Mouse (Mus musculus): Measurements from ENCODE around the gene Siah3.

Gene Siah3

DNA sequence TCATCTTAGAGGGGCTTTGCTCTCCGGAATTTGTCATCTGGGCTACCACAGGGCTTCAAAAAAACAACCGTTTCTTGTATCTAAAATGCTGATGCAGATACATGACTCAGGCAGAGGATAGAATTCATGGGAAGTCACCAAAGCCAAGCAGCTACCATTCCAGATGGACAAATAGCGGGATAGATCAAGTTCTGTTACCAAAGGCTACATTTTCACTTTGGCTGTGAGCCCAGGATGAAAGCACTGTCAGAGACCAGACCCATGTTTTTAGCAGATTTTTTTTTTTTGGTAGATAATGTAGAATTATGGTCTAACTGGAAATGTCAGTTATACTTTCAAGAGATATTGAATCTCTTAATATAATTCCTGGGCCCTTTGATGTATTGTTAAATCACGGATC, 7.4 kb downstream of the Siah3 start:
- no peak for DNase-seq (ENCODE audit: low read depth)

DNA sequence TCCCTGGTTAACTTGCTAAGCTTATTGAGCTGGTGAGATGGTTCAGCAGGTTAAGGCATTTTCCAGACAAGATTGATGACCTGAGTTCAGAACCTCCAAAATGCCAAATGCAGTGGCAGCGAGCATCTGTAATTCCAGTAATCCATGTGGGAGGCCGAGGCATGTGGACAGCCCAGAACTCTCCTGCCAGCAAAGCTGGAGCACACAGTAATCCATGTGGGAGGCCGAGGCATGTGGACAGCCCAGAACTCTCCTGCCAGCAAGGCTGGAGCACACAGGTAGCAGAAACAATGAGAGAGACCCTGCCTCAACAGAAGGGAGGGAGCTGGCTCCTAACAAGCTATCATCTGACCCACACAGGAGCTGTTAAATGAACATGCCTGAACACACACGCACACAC, 13.2 kb downstream of the Siah3 start:
- no peak for DNase-seq (ENCODE audit: low read depth)

DNA sequence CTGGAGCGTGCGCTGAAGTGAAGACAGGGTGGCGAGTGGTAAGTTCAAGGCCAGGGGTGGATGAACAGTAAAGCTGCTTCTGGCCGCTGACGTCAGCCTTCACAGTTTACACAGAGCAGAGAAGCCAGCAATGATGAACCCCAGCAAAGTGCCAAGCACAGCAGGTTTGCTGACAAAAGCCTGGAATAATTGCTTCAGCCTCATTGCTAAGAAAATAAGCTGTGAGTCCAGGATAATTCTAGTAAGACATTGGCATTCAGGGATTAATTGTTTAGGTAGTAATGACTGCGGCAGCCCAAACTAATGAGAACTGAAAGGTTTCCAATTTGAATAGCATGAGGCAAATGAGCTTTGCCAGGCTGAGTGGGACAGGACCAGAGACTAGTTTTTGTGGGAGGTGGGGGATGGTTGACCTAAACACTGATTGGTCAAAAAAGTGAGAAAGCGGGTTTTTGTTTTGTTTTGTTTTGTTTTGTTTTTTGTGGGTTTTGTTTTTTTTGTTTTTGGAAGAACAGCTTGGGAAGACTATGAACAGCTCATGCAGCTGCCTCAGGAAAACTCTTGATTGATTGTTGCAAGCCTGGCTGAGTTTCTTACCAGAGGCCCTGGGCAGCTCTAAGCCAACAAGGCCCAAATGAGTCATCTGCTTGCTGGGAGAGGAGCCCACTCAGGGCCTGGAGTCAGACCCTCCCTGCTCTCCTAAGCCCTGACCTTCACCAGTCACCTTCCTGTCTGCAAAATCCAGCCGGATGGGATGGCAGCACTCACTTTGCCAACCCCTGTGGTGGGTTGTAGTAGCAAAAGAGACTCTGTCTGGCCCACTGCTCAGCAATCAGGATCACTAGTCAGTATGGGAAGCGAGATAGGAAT, 17.5 kb downstream of the Siah3 start:
- no peak for DNase-seq (ENCODE audit: low read depth)

DNA sequence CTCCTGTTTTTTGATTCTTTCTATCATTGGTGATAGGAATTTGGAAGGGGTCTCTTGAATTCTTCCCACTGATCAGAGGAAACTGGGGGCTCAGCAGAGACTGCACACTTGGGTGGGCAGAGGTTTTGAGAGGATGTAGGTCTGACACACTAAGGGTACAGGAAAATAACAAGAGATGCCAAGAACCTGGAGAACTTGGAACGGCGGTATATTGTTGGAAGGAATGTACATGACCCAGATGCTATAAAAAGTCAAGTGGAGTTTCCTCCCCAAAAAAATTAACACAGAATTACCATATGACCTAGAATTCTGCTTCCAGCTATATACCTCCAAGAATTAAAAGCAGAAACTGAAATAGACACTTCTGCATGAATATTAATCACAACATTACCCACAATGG, 20.1 kb downstream of the Siah3 start:
- DNase-seq (ENCODE audit: low read depth), result no peak

DNA sequence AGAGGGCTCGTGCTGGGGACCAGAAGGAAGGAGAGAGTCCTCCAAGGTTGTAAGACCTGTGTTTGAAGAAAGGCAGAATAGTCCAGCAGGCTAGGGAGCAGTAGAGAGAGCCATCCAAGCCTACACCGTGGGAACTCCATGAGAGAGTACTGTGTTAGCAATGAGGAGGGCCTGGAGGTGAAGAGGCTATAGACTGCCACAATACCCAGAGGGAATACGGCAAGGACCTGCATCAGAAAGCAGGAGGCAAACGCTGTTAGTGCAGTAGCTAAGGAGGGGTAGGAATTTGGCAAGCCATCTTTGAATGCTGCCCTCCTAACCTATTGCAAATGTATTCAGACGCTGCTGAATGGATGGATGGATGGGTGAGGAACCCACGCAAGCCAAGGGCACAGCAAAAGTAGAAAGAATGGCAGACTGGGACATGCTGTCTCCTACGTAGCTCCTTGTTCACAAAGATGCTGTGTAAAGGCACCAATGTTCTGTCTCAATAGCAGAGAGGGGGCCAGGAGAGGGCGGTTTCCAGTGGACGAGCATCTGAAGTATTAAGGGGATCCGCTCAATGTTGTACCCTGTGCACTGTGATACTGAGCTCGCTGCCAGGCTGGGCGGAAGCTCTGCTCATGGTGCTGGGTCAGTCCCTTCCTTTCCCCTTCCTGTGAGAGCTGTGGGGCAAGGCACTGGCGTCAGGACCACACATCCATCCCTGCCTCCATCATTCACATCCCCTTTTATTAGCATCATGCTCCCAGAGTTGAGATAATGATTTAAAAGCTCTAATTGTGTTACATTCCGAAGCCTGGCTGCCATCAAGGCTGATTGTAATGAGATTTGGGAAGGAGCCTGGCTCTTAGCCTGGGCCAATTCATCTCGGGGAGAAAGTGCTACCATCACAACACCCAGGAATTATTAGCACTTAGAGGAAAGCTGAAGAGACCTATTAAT, 26.7 kb downstream of the Siah3 start:
- no peak for DNase-seq (ENCODE audit: low read depth)

DNA sequence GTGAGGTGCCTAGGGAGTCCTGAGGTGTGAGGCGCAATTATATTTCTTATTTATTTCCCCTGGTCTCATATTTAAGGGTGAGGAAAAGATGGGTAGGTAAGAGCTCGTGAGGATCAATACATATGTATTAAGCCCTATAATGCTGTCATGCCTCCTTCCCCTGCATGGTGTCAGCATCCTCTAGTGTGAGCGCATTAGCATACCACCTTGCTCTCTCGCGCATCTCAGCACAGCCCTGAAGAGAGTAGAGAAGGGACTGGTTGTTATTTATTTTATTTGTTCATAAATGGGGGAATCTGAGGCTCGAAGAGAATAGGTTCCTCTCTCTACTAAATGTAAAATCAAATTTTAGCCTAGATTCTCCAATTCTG, 27.4 kb downstream of the Siah3 start:
- no peak for DNase-seq (ENCODE audit: low read depth)

DNA sequence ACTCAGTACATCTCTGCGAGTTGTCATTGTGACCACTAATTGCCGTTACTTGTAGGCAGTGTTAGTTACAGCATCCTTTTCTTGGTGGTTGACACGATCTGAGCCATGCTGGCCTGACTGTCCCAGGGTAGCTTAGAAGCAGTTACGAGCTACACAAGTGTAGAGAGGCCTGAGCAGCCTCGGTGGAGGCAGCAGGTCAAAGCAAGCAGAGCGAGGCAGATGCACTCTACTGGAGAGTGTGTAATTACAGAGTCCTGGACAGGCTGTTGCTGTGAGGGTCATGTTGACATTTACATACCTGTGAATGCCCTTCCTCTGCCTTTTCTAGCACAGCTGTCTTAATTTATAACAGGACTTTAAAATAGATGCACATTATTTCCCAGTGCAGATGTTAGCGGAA, 32.1 kb downstream of the Siah3 start:
- no peak for DNase-seq (ENCODE audit: low read depth)

DNA sequence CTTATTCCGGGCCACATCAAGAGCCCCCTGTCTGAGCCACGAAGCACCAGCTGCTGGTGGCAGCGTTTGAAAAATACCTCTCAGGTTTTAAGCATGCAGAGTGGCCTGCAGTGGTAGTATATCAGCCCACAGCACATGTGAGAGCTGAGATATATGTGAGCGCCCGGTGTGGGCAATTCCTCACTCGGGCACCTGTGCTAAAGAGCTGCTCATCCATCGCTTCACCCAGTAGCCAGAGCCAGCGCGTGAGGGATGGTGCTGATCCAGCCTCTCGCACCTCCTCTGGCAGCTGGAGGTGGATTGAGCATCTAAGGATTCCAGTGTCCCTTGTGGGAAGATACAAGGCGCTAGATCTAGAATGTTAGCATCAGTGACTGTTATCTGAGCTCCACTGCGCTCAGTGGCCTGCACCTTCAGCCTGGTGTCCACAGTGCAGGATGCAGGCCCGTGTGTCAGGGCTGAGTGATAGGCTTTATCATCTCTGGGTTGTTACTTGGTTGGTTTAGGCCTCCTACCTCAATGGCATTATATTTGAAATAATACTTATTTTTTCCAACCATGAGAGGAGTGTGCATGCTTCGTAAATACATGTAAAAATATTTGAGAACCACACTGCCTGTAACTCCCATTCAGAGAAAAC, 37.9 kb downstream of the Siah3 start:
- no peak for DNase-seq (ENCODE audit: low read depth)

DNA sequence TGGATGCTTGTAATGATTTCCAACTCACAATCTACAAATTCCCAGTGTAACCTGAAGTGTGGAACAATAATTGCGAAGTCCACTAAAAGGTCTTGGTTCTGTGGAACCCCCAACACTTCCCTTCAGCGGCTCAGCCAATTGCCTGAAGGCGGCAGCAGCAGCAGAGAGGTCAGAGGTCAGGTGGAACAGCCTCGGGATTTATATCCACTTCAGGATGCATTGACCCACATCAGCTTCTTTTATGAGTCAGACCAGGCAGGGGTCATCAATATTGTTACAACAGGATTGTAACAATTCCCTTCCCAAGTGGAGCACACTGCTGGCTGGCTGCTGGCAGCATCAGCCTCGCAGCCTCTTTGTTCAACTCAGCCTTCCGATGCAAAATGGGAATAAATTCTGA, 39.1 kb downstream of the Siah3 start:
- no peak for DNase-seq (ENCODE audit: low read depth)

DNA sequence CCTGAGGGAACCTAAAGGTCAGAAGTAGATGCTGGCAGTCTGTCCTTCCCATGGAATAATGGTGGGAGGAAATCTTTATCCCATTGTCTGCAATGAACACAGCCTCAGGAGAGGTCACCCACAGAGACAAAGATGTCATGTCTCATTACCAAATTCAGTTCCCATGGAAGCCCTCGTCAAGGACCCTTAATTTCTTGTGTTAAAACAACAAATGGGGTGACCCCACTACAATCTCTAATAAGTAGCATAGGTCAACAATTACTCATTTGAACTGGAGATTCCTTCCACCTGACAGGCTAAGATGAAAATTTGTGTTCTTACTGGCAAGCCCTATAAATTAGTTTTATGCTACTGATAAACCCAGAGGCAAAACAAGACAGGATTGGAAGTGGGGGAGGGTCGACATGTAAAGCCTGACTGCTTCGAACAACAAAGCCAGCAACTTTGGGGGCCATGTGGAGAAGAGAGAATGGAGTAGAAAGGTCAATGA, 45.8 kb downstream of the Siah3 start:
- no peak for DNase-seq (ENCODE audit: low read depth)

DNA sequence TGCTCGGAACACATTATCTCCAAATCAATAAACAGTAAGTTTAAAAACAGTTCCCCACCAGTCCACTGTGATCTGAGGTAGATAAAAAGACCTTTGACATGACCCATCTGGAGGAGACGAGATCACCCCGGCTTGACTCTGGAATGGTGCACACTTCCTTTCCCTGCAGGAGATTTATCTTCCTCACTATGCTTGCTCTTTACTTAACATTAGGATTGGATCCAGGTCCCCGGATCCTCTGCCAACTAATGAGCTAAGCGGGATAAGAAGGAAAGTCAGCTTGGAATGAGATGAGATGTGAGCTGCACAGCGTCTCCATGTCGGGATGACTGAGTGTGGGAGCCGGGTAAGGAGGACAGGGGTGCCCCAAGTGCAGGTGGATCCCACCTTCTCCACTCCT, 46.7 kb downstream of the Siah3 start:
- no peak for DNase-seq (ENCODE audit: low read depth)

DNA sequence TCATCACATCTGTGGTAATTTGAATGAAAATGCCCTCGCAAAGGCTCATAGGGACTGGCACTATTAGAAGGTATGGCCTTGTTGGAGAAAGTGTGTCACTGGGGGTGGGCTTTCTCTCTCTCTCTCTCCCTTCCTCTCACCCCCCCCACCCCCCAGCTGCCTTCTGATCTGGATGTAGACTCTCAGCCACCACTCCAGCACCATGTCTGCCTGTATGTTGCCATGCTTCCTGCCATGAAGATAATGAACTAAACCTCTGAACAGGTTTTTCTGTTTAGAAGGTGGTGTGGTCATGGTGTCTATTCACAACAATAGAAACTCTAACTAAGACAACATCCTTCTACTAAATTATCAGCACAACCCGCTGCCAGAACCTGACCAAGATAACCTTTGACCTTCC, 48.5 kb downstream of the Siah3 start:
- DNase-seq (ENCODE audit: low read depth), result peak; percentile 33

DNA sequence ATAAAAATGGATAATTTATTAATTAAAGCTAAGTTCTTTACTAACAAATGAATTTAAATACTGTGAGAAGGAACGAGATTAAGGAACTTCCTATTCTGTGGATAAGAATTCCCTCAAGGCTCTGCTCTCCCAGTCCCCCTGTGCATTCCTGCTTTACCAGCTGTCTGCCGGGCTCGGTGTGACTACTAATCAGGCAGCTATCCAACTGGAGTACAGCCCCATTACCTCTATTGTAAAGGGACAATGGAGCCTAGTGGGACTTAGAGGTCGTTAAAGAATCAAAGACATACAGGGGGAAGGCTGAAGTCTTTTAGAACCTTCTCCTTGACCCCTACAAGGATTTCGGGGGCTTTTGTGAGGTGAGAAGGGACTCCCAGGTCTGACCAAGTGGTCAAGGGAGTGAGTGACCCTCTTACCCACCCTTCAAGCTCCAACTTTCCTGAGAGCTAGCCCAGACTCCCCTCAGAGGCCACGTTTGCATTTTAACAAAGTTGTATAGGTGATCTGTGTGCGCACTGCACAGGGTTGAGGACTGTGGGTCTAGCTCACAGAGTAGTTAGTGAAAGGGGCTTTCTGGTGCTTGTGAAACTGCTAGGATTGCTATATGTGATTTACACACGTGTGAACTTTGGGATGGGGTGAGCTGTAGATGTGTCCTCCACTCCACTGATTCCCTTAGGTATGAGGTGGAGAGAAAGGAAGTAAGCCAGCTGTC, 49.5 kb downstream of the Siah3 start:
- DNase-seq (ENCODE audit: low read depth), result no peak

DNA sequence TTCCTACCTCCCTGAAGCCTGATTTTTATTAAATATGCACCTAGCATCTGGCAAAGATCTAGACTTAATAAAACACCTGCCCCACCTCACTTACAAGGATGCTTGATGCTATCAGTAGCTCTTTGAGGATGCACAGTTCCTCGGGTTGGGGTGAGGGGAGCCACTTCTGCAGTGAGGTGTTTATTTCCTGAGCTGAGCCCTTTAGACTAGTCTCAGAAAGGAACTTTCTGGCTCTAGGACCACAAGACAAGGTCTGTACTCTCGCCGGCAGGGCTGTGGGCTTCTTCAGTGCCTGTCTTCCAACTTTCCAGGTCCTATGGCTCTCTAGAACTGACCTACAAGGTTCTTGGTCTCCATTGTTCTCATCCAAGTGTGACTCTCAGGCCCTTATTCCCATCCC, 50.5 kb downstream of the Siah3 start:
- DNase-seq (ENCODE audit: low read depth), result no peak

DNA sequence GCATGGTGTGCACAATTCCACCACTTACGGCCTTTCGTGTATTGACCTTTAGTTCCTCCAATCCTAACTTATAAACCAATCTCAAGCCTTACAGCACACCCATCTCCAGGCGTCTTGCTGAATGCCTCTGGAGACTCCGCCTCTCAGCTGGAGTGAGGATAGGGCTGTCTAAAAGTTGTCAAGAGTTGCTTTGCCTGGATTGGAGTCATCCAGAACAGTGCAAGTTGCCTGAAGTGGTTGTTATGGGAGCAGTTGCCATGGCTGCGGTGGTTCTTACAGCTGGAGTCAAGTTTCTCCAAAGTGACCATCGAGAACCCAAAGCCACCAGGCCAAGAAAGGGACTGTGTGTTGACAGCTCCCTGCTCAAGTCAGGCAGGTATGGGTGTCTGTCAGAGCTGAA, 54.3 kb downstream of the Siah3 start:
- no peak for DNase-seq (ENCODE audit: low read depth)

DNA sequence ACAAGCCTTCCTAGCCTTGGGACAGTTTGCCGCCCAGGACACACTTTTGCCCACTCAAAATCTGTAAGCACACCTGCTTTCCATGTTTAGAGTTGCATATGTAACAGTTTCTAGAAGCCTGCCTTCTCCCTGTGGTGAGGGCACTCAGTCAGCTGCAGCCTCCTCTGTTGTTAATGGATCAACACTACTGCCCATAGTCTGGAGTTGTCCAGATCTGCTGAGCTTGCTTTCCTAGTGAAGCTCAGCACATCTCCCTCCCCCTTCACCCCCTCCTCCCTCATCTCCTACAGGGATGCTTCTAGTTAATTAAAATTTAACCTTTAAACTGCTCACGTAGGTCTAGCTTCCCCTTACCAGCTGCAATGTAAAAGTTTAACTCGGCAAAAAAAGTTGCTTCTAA, 57.2 kb downstream of the Siah3 start:
- DNase-seq (ENCODE audit: low read depth), result no peak

DNA sequence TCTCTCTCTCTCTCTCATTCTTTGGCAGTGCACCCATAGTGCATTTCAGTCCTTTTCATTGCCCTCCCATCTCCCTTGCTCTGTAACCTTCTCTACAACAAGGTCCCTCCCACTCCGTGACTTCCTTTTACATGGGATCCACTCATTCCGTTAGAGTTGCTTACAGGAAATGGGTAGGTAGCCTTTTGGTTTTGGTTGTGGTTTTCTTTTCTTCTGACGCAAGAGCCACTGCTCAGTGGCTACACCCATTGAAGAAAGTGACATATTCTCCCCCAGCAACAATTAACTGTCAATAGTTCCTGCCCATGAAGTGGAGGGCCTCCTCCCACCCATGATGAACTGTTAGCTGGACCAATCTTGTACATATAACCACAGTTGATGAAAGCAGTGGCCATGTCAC, 60.4 kb downstream of the Siah3 start:
- peak; percentile 89 for DNase-seq (ENCODE audit: low read depth)

DNA sequence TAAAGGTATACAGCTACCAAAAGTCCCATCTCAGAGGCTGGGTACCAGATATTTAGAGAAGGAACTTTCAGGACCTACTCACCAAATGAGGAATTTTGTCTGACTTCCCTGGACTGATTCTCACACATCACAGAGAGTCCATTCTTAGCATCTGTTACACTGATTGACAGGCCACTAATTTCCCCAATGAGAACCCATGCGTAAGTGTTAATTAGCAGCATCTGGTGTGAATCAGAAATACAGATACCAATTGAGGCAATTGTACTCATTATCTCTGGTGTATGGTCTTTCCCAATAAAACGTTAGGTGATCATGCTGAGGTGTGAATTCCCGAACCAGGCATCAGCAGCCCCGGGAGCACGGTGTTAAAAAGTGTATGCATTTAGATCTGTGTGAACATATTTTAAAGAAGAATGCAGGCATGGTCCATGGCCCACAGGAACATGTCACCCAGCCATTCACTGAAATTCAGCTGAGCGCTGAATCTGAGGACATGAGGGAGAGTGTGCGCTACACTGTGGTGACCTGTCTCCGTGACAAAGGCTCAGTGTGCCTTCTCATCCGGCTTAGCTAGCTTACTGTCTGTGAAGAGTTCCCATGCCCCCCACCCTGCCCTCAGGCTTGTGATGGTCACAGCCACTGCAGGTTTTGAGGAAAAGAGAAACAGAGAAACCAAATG, 61.3 kb downstream of the Siah3 start:
- no peak for DNase-seq (ENCODE audit: low read depth)

DNA sequence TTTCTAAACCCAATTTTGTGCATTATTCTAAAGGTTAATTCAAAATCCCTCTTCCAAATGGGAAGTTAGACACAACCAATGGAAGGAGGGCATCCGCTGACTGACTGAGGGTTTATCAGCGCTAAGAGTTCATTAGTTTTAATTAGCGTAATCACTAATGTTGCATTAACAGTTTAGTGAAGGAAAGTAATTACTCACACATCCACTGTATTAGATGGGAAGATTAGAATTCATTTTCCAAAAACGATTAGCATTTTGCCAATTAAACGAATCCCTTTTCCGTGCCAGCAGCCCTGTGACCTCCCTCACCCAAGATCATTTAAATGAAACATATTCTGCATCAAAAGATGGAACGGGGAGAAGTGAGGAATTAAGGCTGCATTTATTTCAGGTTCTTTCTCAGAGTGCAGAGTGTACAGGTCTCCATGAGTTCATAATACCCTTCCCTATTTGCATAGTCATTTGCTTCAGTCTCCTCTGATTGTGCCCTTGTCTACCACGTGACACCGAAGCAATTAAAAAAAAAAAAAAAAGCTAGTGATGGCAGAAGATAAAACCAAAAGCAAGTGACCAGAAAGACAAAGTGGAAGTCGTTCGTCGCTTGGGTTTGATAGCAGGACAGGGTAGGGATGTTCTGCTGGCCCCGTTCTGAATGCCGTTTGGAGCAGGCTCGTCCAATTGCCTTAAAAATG, 62.6 kb downstream of the Siah3 start:
- DNase-seq (ENCODE audit: low read depth), result no peak

DNA sequence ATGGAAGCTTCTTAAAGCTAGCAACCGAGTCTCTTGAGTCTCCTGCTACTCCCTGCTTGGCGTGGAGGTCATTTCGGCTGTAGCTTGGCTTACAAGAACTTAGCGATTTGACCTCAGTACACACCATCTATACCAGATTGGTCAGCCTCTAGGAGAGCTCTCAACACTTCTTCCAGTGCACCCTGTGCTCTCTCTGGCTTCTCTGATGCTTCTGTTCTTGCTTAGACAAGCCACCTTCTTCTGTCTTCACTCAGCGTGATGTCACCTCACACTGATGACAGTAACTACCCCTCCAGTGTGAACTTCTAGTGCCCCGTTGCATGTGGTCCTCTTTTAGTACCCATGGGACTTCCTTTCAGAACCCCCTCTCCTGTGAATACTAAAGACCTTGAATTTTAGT, 63.1 kb downstream of the Siah3 start:
- no peak for DNase-seq (ENCODE audit: low read depth)

DNA sequence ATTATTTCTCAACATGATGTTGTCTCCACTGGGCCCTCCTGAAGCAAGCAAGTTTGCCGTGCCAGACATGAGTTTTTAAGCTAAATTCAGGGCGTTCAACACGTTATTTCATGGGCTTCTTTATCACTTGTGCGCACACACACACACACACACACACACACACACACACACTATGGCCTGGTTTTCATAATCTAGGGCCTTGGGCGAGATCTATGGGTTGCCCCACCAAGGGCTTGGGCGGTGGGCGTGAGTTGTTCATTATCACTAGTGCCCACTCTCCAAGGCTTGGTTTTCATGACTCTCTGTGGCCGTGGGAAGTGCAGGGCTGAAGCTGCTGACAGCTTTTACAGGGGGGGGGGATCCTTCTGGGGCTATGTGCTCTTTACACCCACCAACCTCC, 63.9 kb downstream of the Siah3 start:
- no peak for DNase-seq (ENCODE audit: low read depth)
